Mouse (Mus musculus) cerebellum, postnatal 25 days (tissue): ENCODE measurements around the gene Atr.
"Not testable (repeated sequence)": the region's sequence is repeated elsewhere in the genome, so short reads cannot be mapped to it uniquely, and the experiment has no call there.

Experiments
- DNase-seq, 2 experiments: peaks; one replicate each; pipeline ENCODE4 v3.0.0; 2021; ENCODE audit warnings: mixed read lengths in 2 of 2

The Atr gene

GRCm38 (mm10) chr9:95953658-95954057 lies 96.3 kb downstream of the Atr start:
- DNase-seq, result peak in 1 of 2 experiments; percentile 9

- DNase-seq, result no peak
These were observed 96.8 kb downstream of the Atr start for GRCm38 (mm10) chr9:95954226-95954584.

GRCm38 (mm10) chr9:95954585-95955461 lies 97.4 kb downstream of the Atr start, which contains the start of gene Xrn1:
Xrn1 (plus strand) TSS chr9:95954760.
- DNase-seq, result peak; percentile 91 to 95

GRCm38 (mm10) chr9:95957611-95958010 lies 100.2 kb downstream of the Atr start:
- DNase-seq, result no peak

- DNase-seq, result no peak
These were observed 100.8 kb downstream of the Atr start for GRCm38 (mm10) chr9:95958041-95958730.

GRCm38 (mm10) chr9:95958731-95959105 lies 101.3 kb downstream of the Atr start:
- not testable (repeated sequence) for DNase-seq

- DNase-seq, result no peak
These were observed 101.8 kb downstream of the Atr start for GRCm38 (mm10) chr9:95959246-95959645.

- DNase-seq, result no peak
These were observed 102.5 kb downstream of the Atr start for GRCm38 (mm10) chr9:95959732-95960428.

GRCm38 (mm10) chr9:95961058-95961457 lies 103.7 kb downstream of the Atr start:
- no peak for DNase-seq

GRCm38 (mm10) chr9:95964037-95964436 lies 106.6 kb downstream of the Atr start:
- no peak for DNase-seq

- no peak for DNase-seq
These were observed 120.9 kb downstream of the Atr start for GRCm38 (mm10) chr9:95978279-95978678.

GRCm38 (mm10) chr9:95979896-95980295 lies 122.5 kb downstream of the Atr start:
- DNase-seq, result no peak

GRCm38 (mm10) chr9:95992255-95992654 lies 134.9 kb downstream of the Atr start:
- DNase-seq, result no peak
